Comparison of ENCODE assay signal across 8 mouse cellular contexts in genomic region chr19:47050271-47051032, GRCm38 (mm10). TPM values are rescaled to one million over a fixed set of nuclear protein-coding genes. Genes with fewer than 3 reads are reported as not detected.
DNase-seq lines count a peak whose midpoint lies in the region; ATAC-seq and TF ChIP-seq lines count a peak whose summit lies in the region.

Gene Pcgf6, minus strand, starts transcription at chr19:47050906.

- peaks cover 37% of the 10 kb centered on the region for H3K36me3 ChIP-seq in E14TG2a.4 (ENCODE audit: insufficient read depth, low read length)
- peaks cover 4% of the 10 kb centered on the region; the same call in 1 of the 2 replicates for H3K36me3 ChIP-seq in forebrain, embryonic 11.5 days (ENCODE audit: control insufficient read depth, insufficient read depth, low read length)
- peaks cover 10% of the 10 kb centered on the region for H3K36me3 ChIP-seq in heart, embryonic 16.5 days (ENCODE audit: control insufficient read depth, insufficient read depth)
- peaks cover 5% of the 10 kb centered on the region for H3K36me3 ChIP-seq in liver, embryonic 14.5 days (replicated peaks; ENCODE audit: control insufficient read depth, insufficient read depth, low read depth)
- H3K36me3 ChIP-seq in neural tube, embryonic 11.5 days (ENCODE audit: control insufficient read depth, insufficient read depth, low read length): peaks cover 3% of the 10 kb centered on the region; the same call in 1 of the 2 replicates
- peaks cover 3% of the 10 kb centered on the region; the same call in 1 of the 2 replicates for H3K36me3 ChIP-seq in stomach, embryonic 16.5 days (ENCODE audit: control insufficient read depth, insufficient read depth, low read length)

- DNase-seq in c-Kit-positive CD71-positive TER-119-negative erythroid progenitor cells, embryonic 14.5 days (ENCODE audit: low read depth): peak; percentile 72
- DNase-seq in forebrain, embryonic 11.5 days (ENCODE audit: low spot score): peak; percentile 90
- peak; percentile 84 to 94 for DNase-seq in kidney, postnatal 25 days
- peak; percentile 50 to 65 (median 56) for DNase-seq in liver, embryonic 14.5 days (ENCODE audit: low read depth in 3 of 3, low spot score in 3 of 3)
- DNase-seq in neural tube, embryonic 11.5 days (ENCODE audit: low spot score): peak; percentile 88

- H3K9me3 ChIP-seq in E14TG2a.4 (ENCODE audit: low read length): no peaks in the 10 kb centered on the region
- no peaks in the 10 kb centered on the region for H3K9me3 ChIP-seq in forebrain, embryonic 11.5 days (ENCODE audit: control insufficient read depth, low read length)
- no peaks in the 10 kb centered on the region for H3K9me3 ChIP-seq in heart, embryonic 16.5 days (replicated peaks; ENCODE audit: control insufficient read depth, low read length)
- H3K9me3 ChIP-seq in liver, embryonic 14.5 days (ENCODE audit: control insufficient read depth, low read length): no peaks in the 10 kb centered on the region
- H3K9me3 ChIP-seq in neural tube, embryonic 11.5 days (ENCODE audit: control insufficient read depth, low read length): no peaks in the 10 kb centered on the region
- H3K9me3 ChIP-seq in stomach, embryonic 16.5 days (replicated peaks; ENCODE audit: control insufficient read depth, low read length): no peaks in the 10 kb centered on the region

- TF ChIP-seq CTCF in E14TG2a.4 (conservative IDR thresholded peaks at IDR 0.05; ENCODE audit: low read length): no peak
- TF ChIP-seq CTCF in liver, embryonic 14.5 days (IDR thresholded peaks at IDR 0.05; ENCODE audit: low read depth): 0 out of 2 replicates have a peak, but pooled peaks have one; percentile 4

- under 1% methylated on average over 75 of the region's 75 CpGs for WGBS in forebrain, embryonic 11.5 days
- WGBS in heart, embryonic 16.5 days: under 1% methylated on average over 71 of the region's 75 CpGs
- under 1% methylated on average over 69 of the region's 75 CpGs for WGBS in liver, embryonic 14.5 days (ENCODE audit: insufficient replicate concordance)
- WGBS in neural tube, embryonic 11.5 days: under 1% methylated on average over 75 of the region's 75 CpGs
- under 1% methylated on average over 75 of the region's 75 CpGs for WGBS in stomach, embryonic 16.5 days

- peaks cover 47% of the 10 kb centered on the region for H3K4me1 ChIP-seq in E14TG2a.4 (replicated peaks; ENCODE audit: low read depth, low read length)
- H3K4me1 ChIP-seq in forebrain, embryonic 11.5 days (replicated peaks; ENCODE audit: control insufficient read depth, insufficient read depth, low read length): peaks cover 8% of the 10 kb centered on the region; the same call in 1 of the 2 replicates
- peaks cover 11% of the 10 kb centered on the region for H3K4me1 ChIP-seq in heart, embryonic 16.5 days (ENCODE audit: control insufficient read depth, insufficient read depth, low read length)
- peaks cover 15% of the 10 kb centered on the region in 2 experiments for H3K4me1 ChIP-seq in liver, embryonic 14.5 days (replicated peaks; ENCODE audit: control insufficient read depth in 2 of 2, insufficient read depth in 2 of 2, low read length in 1 of 2)
- H3K4me1 ChIP-seq in neural tube, embryonic 11.5 days (ENCODE audit: control insufficient read depth, insufficient read depth, low read length): peaks cover 10% of the 10 kb centered on the region
- peaks cover 10% of the 10 kb centered on the region for H3K4me1 ChIP-seq in stomach, embryonic 16.5 days (ENCODE audit: control insufficient read depth, insufficient read depth, low read length)

- no peaks in the 10 kb centered on the region for H3K27me3 ChIP-seq in E14TG2a.4 (ENCODE audit: insufficient read depth, low read length)
- no peaks in the 10 kb centered on the region for H3K27me3 ChIP-seq in forebrain, embryonic 11.5 days (ENCODE audit: control insufficient read depth, insufficient read depth, low read length)
- no peaks in the 10 kb centered on the region for H3K27me3 ChIP-seq in heart, embryonic 16.5 days (ENCODE audit: control insufficient read depth, insufficient read depth, low read length)
- H3K27me3 ChIP-seq in liver, embryonic 14.5 days (ENCODE audit: control insufficient read depth, insufficient read depth, low read length): no peaks in the 10 kb centered on the region
- H3K27me3 ChIP-seq in neural tube, embryonic 11.5 days (ENCODE audit: control insufficient read depth, insufficient read depth, low read length): no peaks in the 10 kb centered on the region
- H3K27me3 ChIP-seq in stomach, embryonic 16.5 days (ENCODE audit: control insufficient read depth, insufficient read depth, low read length): no peaks in the 10 kb centered on the region

- peak within 1 kb of the TSS; percentile 84 for H3K9ac ChIP-seq in forebrain, embryonic 11.5 days (ENCODE audit: low read length)
- peak within 1 kb of the TSS; percentile 80 for H3K9ac ChIP-seq in heart, embryonic 16.5 days (ENCODE audit: low read length)
- H3K9ac ChIP-seq in liver, embryonic 14.5 days (replicated peaks): peak within 1 kb of the TSS; percentile 84
- peak within 1 kb of the TSS; percentile 93 for H3K9ac ChIP-seq in neural tube, embryonic 11.5 days (ENCODE audit: low read length)
- peak within 1 kb of the TSS; percentile 85 for H3K9ac ChIP-seq in stomach, embryonic 16.5 days (ENCODE audit: low read length)

- peak within 1 kb of the TSS; percentile 72 for H3K4me2 ChIP-seq in forebrain, embryonic 11.5 days (ENCODE audit: low read depth, low read length, severe bottlenecking)
- peak within 1 kb of the TSS; percentile 82 for H3K4me2 ChIP-seq in heart, embryonic 16.5 days (ENCODE audit: low read depth, low read length)
- peak within 1 kb of the TSS; percentile 99 for H3K4me2 ChIP-seq in liver, embryonic 14.5 days (ENCODE audit: low read depth)
- H3K4me2 ChIP-seq in neural tube, embryonic 11.5 days (ENCODE audit: low read depth): peak within 1 kb of the TSS; percentile 71
- H3K4me2 ChIP-seq in stomach, embryonic 16.5 days (ENCODE audit: low read depth, low read length): peak within 1 kb of the TSS; percentile 78

- H3K4me3 ChIP-seq in E14TG2a.4 (replicated peaks; ENCODE audit: low read length): peak within 1 kb of the TSS; percentile 98
- peak within 1 kb of the TSS; percentile 72 for H3K4me3 ChIP-seq in forebrain, embryonic 11.5 days (ENCODE audit: low read depth, low read length)
- peak within 1 kb of the TSS; percentile 80 for H3K4me3 ChIP-seq in heart, embryonic 16.5 days (ENCODE audit: low read length)
- peak within 1 kb of the TSS; percentile 89 to 95 for H3K4me3 ChIP-seq in liver, embryonic 14.5 days (ENCODE audit: insufficient read depth in 1 of 2, low read depth in 2 of 2, low read length in 2 of 2)
- H3K4me3 ChIP-seq in neural tube, embryonic 11.5 days (ENCODE audit: low read depth, low read length): peak within 1 kb of the TSS; percentile 84
- peak within 1 kb of the TSS; percentile 64 for H3K4me3 ChIP-seq in stomach, embryonic 16.5 days (replicated peaks; ENCODE audit: low read length)

- H3K27ac ChIP-seq in forebrain, embryonic 11.5 days (ENCODE audit: low read depth, low read length): peak within 1 kb of the TSS; percentile 90
- peak within 1 kb of the TSS; percentile 80 for H3K27ac ChIP-seq in heart, embryonic 16.5 days (ENCODE audit: low read length)
- peak within 1 kb of the TSS; percentile 73 for H3K27ac ChIP-seq in liver, embryonic 14.5 days
- H3K27ac ChIP-seq in neural tube, embryonic 11.5 days (ENCODE audit: low read depth, low read length): peak within 1 kb of the TSS; percentile 94
- peak within 1 kb of the TSS; percentile 81 for H3K27ac ChIP-seq in stomach, embryonic 16.5 days (ENCODE audit: low read length)

- peak; percentile 90 for ATAC-seq in forebrain, embryonic 11.5 days (replicated peaks; ENCODE audit: low FRiP score)
- peak; percentile 88 for ATAC-seq in heart, embryonic 16.5 days (replicated peaks; ENCODE audit: extremely low read depth, insufficient read depth, low FRiP score)
- ATAC-seq in liver, embryonic 14.5 days (ENCODE audit: insufficient read depth): peak; percentile 81
- peak; percentile 92 for ATAC-seq in neural tube, embryonic 11.5 days (ENCODE audit: insufficient read depth, low FRiP score, low TSS enrichment)
- peak; percentile 86 for ATAC-seq in stomach, embryonic 16.5 days (ENCODE audit: insufficient read depth, low FRiP score)

- TF ChIP-seq EP300 in liver, embryonic 14.5 days (IDR thresholded peaks at IDR 0.05; ENCODE audit: low read depth): no peak

RNA-seq across cellular contexts. Expression of gene Pcgf6, which starts in this region (rescaled TPM):
- 35.1 and 37.3 TPM in 2 replicates for polyA plus RNA-seq in forebrain, embryonic 11.5 days (2014; fragmentation: Nextera tagmentation; extraction: Ambion mirVana)
- 8.0 and 8.2 TPM in 2 replicates for polyA plus RNA-seq in heart, embryonic 16.5 days (2015; fragmentation: Nextera tagmentation; extraction: Ambion mirVana)
- polyA plus RNA-seq in liver, embryonic 14.5 days (2012; rRNA removed): 6.2 and 10.4 TPM in 2 replicates
- 7.5 and 9.8 TPM in 2 replicates for polyA plus RNA-seq in liver, embryonic 14.5 days (2014; fragmentation: Nextera tagmentation; extraction: Ambion mirVana)
- polyA plus RNA-seq in neural tube, embryonic 11.5 days (2014; fragmentation: Nextera tagmentation; extraction: Ambion mirVana): 31.0 and 33.5 TPM in 2 replicates
- 11.5 and 11.8 TPM in 2 replicates for polyA plus RNA-seq in stomach, embryonic 16.5 days (2015; fragmentation: Nextera tagmentation; extraction: Ambion mirVana)

Comparison
In these comparisons a context has a peak if more than half of its experiments do, and no peak if none do; other contexts are left out.
1. Peak in every context shown above with its lines: DNase-seq, ATAC-seq, H3K4me3 ChIP-seq and H3K27ac ChIP-seq.